Mouse (Mus musculus): ENCODE measurements at regions not wholly inside any gene's neighbourhood (a gene's known extent, or its start where the extent isn't known, plus 50 kb on each side); places are given as distances from the start of the nearest gene placed in this dataset.
A peak's percentile ranks its signal among the peaks of the same experiment; 100 is the strongest.

GRCm38 (mm10) chr1:51644399-51644798, 166.2 kb upstream of the Nabp1 start:
- TF ChIP-seq CTCF (IDR thresholded peaks at IDR 0.05; ENCODE audit: low read depth) (peak; percentile 82), EP300 (IDR thresholded peaks at IDR 0.05; ENCODE audit: low read depth) (no peak)
